Mouse (Mus musculus): ENCODE data around the gene Timm44.
"Not testable (repeated sequence)": the region's sequence is repeated elsewhere in the genome, so short reads cannot be mapped to it uniquely, and the experiment has no call there.

Timm44 gene

GRCm38 (mm10) chr8:4263105-4263791 lies 12.5 kb downstream of the Timm44 start:
- no peak for DNase-seq (ENCODE audit: low spot score)

GRCm38 (mm10) chr8:4259805-4260170 lies 15.9 kb downstream of the Timm44 start:
- DNase-seq (ENCODE audit: low spot score) = no peak

GRCm38 (mm10) chr8:4259125-4259804 lies 16.4 kb downstream of the Timm44 start, which contains the start of gene Ctxn1:
Gene Ctxn1, minus strand, starts transcription at chr8:4259274.
- DNase-seq (ENCODE audit: low spot score) = peak; percentile 91

GRCm38 (mm10) chr8:4258678-4259077 lies 17.0 kb downstream of the Timm44 start:
- no peak for DNase-seq (ENCODE audit: low spot score)

- DNase-seq (ENCODE audit: low spot score) = peak; percentile 72
These were observed 17.5 kb downstream of the Timm44 start for GRCm38 (mm10) chr8:4258233-4258632.

- no peak for DNase-seq (ENCODE audit: low spot score)
These were observed 18.4 kb downstream of the Timm44 start for GRCm38 (mm10) chr8:4257350-4257749.

GRCm38 (mm10) chr8:4256911-4257310 lies 18.8 kb downstream of the Timm44 start:
- no peak for DNase-seq (ENCODE audit: low spot score)

- DNase-seq (ENCODE audit: low spot score) = not testable (repeated sequence)
These were observed 20.2 kb downstream of the Timm44 start for GRCm38 (mm10) chr8:4255471-4255870.

GRCm38 (mm10) chr8:4254001-4254400 lies 21.7 kb downstream of the Timm44 start:
- no peak for DNase-seq (ENCODE audit: low spot score)

- DNase-seq (ENCODE audit: low spot score) = peak; percentile 94
These were observed 22.5 kb downstream of the Timm44 start, which contains the start of gene Snapc2 for GRCm38 (mm10) chr8:4252934-4253841. Gene Snapc2, plus strand, starts transcription at chr8:4253080.

- no peak for DNase-seq (ENCODE audit: low spot score)
These were observed 23.5 kb downstream of the Timm44 start for GRCm38 (mm10) chr8:4252116-4252760.

- peak; percentile 75 for DNase-seq (ENCODE audit: low spot score)
These were observed 25.3 kb downstream of the Timm44 start for GRCm38 (mm10) chr8:4250306-4250970.

- no peak for DNase-seq (ENCODE audit: low spot score)
These were observed 26.5 kb downstream of the Timm44 start for GRCm38 (mm10) chr8:4249213-4249612.

GRCm38 (mm10) chr8:4247951-4248540 lies 27.7 kb downstream of the Timm44 start, which contains the start of gene Tgfbr3l:
Gene Tgfbr3l, plus strand, starts transcription at chr8:4248214.
- no peak for DNase-seq (ENCODE audit: low spot score)

GRCm38 (mm10) chr8:4247241-4247640 lies 28.5 kb downstream of the Timm44 start:
- DNase-seq (ENCODE audit: low spot score) = no peak

- no peak for DNase-seq (ENCODE audit: low spot score)
These were observed 30.0 kb downstream of the Timm44 start for GRCm38 (mm10) chr8:4245737-4246136.

GRCm38 (mm10) chr8:4245061-4245460 lies 30.7 kb downstream of the Timm44 start:
- no peak for DNase-seq (ENCODE audit: low spot score)

GRCm38 (mm10) chr8:4239193-4239890 lies 36.4 kb downstream of the Timm44 start:
- DNase-seq (ENCODE audit: low spot score) = no peak

- peak; percentile 98 for DNase-seq (ENCODE audit: low spot score)
These were observed 37.1 kb downstream of the Timm44 start, which contains the start of the genes Map2k7 and Gm49320 for GRCm38 (mm10) chr8:4238434-4239192. Gene Map2k7, plus strand, starts transcription at chr8:4238740. Gene Gm49320, plus strand, starts transcription at chr8:4238865.

All from c-Kit-positive CD71-positive TER-119-positive erythroid progenitor cells, embryonic 14.5 days (primary cell).